Mouse (Mus musculus): ENCODE data around the gene Edf1. TPM values are rescaled to one million over a fixed set of nuclear protein-coding genes. Genes with fewer than 3 reads are reported as not detected.

Gene Edf1
- polyA plus RNA-seq, 1 experiment from 2014 or later = 297 TPM

DNA sequence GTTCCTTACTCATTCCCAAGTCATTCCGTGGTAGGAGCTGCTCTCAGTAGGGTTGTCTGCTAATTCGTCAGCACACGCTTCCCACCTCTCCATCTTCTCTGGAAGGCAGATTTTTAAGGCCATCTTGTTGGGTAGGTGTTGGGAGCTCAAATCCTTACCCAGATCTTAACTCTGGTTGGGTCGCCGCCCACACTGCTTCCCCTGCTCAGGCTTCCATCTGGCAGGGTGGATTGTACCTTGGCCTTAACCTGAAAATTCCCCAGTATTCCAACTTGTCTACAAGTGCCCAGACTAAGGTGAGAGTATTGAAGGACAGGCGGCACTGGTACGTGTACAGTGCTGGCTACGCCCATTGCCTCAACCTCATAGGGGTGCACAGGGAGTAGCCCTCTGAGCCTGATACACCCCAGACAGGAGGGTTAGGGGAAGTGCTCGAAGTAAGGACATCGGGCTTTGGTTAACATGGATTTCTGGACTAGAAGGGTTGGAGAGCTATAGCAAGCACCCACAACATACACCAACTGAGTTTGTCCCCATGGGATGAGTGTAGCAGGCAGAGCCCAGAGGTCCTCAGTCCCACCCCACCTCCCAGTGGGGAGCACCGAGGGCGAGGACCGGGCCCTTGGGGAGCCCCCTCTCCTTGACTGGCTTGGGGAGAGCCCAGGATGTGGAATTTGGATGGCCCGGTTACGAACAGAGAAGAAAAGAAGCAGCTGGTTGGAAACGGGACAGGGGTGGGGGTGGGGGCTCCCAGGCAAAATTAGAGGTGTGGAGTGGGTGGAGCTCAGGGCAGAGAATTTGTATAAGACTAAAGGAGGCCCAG is 18.6 kb downstream of the Edf1 start:
- Histone ChIP-seq H3K36me3 (ENCODE audit: insufficient read depth, low read length) (no peaks in the 10 kb centered on the region), H3K27me3 (replicated peaks; ENCODE audit: insufficient read depth, low read length) (peaks cover 53% of the 10 kb centered on the region), H3K27ac (ENCODE audit: low read length) (no peak overlapping the region), H3K4me1 (ENCODE audit: insufficient read depth, low read depth, low read length) (peaks cover 26% of the 10 kb centered on the region), H3K4me3 (ENCODE audit: low read depth, low read length) (no peak overlapping the region), H3K4me2 (replicated peaks; ENCODE audit: low read depth, low read length) (no peak overlapping the region), H3K9me3 (ENCODE audit: low read length) (no peaks in the 10 kb centered on the region), H3K9ac (replicated peaks; ENCODE audit: low read depth) (no peak overlapping the region)
- DNase-seq (ENCODE audit: low spot score) (no peak), ATAC-seq (no peak)
- 72% methylated on average over 16 of the region's 16 CpGs for WGBS
- no peak for TF ChIP-seq CTCF (IDR thresholded peaks at IDR 0.05)
- TF ChIP-seq EP300 (IDR thresholded peaks at IDR 0.05) = no peak

DNA sequence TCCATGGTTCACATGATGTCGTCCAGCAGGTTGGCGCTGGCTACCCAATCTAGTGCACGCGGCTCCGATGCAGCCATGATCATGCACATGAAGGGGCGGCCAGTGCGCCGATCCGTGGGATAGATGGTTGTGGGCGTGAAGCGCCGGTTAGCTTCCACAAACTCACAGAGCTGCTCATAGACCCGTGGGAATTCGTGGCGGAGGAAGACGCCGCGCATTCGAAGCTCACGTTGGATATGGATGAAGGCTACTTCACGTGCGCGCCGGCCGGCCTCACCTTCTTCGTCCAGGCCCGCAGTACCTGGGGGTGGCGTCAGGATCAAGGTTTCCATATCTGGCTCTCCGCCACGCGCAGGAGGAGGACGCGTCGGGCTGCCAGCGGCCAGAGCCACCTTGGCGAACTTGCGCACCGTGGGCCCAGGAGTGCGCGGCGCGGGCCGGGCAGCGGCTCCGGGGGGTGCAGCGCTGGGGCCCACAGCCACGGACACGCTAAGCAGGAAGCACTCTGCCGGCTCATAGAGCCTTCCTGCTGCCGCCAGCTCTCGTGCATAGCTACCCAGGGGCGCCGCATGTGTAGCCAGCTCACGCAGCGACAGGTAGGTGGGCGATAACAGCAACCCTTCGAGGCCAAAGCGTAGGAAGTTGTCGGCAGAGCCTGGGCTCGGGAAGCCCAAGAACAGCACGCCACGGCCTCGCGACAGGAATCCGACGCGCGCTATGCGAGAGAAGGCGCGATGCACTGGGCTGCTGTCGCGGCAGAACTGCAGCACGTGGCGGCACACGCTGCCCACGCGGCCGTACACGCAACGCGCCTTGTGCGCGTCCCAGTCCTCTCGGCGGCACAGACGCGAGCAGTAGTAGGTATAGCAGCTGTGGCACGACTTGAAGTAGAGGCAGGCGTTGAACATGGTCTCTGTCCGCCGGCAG is 19.6 kb downstream of the Edf1 start:
- peak overlapping the region; percentile 34 for H3K4me2 ChIP-seq (replicated peaks; ENCODE audit: low read depth, low read length)
- no peaks in the 10 kb centered on the region for H3K36me3 ChIP-seq (ENCODE audit: insufficient read depth, low read length)
- TF ChIP-seq CTCF (IDR thresholded peaks at IDR 0.05) (no peak), EP300 (IDR thresholded peaks at IDR 0.05) (no peak)
- peaks cover 28% of the 10 kb centered on the region for H3K4me1 ChIP-seq (ENCODE audit: insufficient read depth, low read depth, low read length)
- H3K27me3 ChIP-seq (replicated peaks; ENCODE audit: insufficient read depth, low read length) = peaks cover 53% of the 10 kb centered on the region
- no peak overlapping the region for H3K9ac ChIP-seq (replicated peaks; ENCODE audit: low read depth)
- DNase-seq (ENCODE audit: low spot score) (no peak), ATAC-seq (no peak)
- H3K4me3 ChIP-seq (ENCODE audit: low read depth, low read length) = peak overlapping the region; percentile 10; the same call in 1 of the 2 replicates
- H3K27ac ChIP-seq (ENCODE audit: low read length) = no peak overlapping the region
- no peaks in the 10 kb centered on the region for H3K9me3 ChIP-seq (ENCODE audit: low read length)
- WGBS = 14% methylated on average over 92 of the region's 92 CpGs

DNA sequence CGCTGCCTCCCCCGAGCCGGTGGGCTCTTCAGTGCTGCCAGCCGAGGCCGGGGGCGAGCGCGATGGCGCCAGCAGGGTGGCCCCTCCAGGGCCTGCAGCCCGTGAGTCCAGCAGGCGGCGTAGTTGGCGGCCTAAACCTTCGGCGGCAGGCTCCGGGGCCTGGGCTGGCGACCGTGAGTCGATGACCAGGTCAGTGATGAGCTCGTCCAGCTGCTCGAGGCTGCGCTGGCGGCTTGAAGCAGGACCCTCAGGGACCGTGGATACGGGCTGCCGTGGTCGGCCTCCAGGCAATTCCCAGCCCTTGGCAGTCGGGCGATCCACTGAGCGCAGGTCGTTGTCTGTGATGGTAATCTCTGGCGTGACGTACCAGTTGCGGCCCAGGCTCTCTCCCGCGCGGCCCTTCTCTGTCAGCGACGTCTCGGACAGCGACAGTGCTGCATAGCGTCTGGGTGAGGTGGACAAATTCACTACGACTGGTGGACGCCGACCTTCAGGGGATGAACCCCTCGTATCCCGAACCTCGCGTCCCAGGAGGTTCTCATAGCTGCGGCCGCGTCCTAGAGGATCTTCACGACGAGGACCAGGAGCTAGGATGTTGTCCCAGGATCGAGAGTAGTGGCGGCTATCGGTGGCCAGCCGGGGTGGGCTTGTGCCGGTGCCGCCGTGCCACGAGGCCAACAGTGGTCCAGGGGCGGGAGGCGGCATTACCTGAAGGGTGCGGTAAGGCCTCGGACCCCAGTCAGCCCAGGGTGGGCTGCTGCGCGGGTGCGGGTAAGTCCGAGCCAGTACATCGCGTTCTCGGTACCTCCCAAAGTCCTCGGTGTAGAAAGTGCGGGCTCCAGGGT is 20.5 kb downstream of the Edf1 start:
- ATAC-seq = no peak
- peak overlapping the region; percentile 34 for H3K4me2 ChIP-seq (replicated peaks; ENCODE audit: low read depth, low read length)
- peak overlapping the region; percentile 10; the same call in 1 of the 2 replicates for H3K4me3 ChIP-seq (ENCODE audit: low read depth, low read length)
- no peak for DNase-seq (ENCODE audit: low spot score)
- H3K9ac ChIP-seq (replicated peaks; ENCODE audit: low read depth) = no peak overlapping the region
- no peaks in the 10 kb centered on the region for H3K36me3 ChIP-seq (ENCODE audit: insufficient read depth, low read length)
- no peaks in the 10 kb centered on the region for H3K9me3 ChIP-seq (ENCODE audit: low read length)
- H3K27ac ChIP-seq (ENCODE audit: low read length) = no peak overlapping the region
- 7% methylated on average over 71 of the region's 75 CpGs for WGBS
- peaks cover 28% of the 10 kb centered on the region for H3K4me1 ChIP-seq (ENCODE audit: insufficient read depth, low read depth, low read length)
- TF ChIP-seq EP300 (IDR thresholded peaks at IDR 0.05) = no peak
- TF ChIP-seq CTCF (IDR thresholded peaks at IDR 0.05) = peak; percentile 44
- H3K27me3 ChIP-seq (replicated peaks; ENCODE audit: insufficient read depth, low read length) = peaks cover 53% of the 10 kb centered on the region

DNA sequence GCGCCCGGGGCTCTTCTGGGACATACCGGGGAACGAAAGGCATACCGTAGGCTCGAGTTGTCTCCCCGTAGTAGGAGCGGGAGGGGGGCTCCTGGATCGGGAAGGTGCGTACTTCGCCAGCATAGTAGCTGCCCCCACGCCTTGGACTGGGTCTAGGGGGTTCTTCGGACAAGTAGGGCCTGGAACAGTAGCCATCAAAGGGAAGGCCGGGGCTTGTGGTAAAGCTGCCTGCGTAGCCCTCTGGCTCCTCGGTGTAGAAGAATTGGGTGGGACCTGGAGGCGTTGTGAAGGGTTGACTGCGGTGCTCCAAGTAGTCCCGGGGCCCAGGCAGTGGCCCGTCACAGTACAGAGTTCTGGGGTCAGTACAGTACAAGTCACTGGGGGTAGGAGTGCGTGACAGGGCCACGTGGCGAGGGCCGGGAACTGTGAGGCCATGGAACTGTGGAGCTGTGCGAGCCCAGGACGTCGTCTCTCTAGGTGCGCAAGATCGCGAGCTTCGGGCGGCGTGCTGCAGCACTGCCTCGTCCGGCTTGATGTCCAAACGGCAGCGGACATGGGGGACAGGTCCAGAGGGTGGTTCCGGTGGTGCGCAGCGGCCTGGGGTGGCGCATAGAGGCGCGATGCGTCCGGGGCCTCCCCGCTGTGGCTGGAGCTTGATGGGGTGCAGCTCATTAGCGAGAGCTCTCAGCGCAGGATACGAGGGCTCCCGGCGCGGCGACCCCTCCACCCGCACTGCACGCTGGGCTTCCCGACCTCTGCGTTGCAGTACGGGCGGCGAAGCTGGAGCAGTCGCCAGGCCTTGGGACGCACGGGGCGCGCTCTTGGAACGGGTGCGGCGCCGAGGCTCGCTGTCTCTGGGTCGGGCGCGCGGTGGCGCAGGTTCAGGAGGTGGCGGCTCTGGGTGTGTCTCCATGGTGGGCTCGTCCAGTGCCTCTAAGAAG is 21.4 kb downstream of the Edf1 start:
- no peaks in the 10 kb centered on the region for H3K36me3 ChIP-seq (ENCODE audit: insufficient read depth, low read length)
- peaks cover 53% of the 10 kb centered on the region for H3K27me3 ChIP-seq (replicated peaks; ENCODE audit: insufficient read depth, low read length)
- no peak for TF ChIP-seq CTCF (IDR thresholded peaks at IDR 0.05)
- no peak for TF ChIP-seq EP300 (IDR thresholded peaks at IDR 0.05)
- 5% methylated on average over 72 of the region's 77 CpGs for WGBS
- no peak for DNase-seq (ENCODE audit: low spot score)
- peaks cover 28% of the 10 kb centered on the region for H3K4me1 ChIP-seq (ENCODE audit: insufficient read depth, low read depth, low read length)
- H3K4me3 ChIP-seq (ENCODE audit: low read depth, low read length) = peak overlapping the region; percentile 24
- no peak for ATAC-seq
- H3K27ac ChIP-seq (ENCODE audit: low read length) = no peak overlapping the region
- H3K9me3 ChIP-seq (ENCODE audit: low read length) = no peaks in the 10 kb centered on the region
- H3K9ac ChIP-seq (replicated peaks; ENCODE audit: low read depth) = no peak overlapping the region
- peak overlapping the region; percentile 33; the same call in 1 of the 2 replicates for H3K4me2 ChIP-seq (replicated peaks; ENCODE audit: low read depth, low read length)

All from lung, postnatal 0 days (tissue).